Mouse (Mus musculus) olfactory bulb, adult 2 months (tissue): ENCODE measurements around the gene Gm49661. TPM values are rescaled to one million over a fixed set of nuclear protein-coding genes. Genes with fewer than 3 reads are reported as not detected.
A peak's percentile ranks its signal among the peaks of the same experiment; 100 is the strongest.

Experiments used
- H3K27ac ChIP-seq: fragments of 200-500 bp; 2 replicates; pipeline ENCODE4 v1.5.1; 2012; ENCODE audit warnings: low read depth, low read length; ENCODE audit not compliant: insufficient read depth
- H3K4me1 ChIP-seq: fragments of 200-500 bp; 2 replicates; pipeline ENCODE4 v1.6.1; 2012; ENCODE audit warnings: low read length; ENCODE audit not compliant: control insufficient read depth, insufficient read depth
- H3K4me3 ChIP-seq: fragments of 200-500 bp; 2 replicates; pipeline ENCODE4 v1.5.1; 2012; ENCODE audit warnings: mild to moderate bottlenecking, low read depth, low read length, moderate library complexity; ENCODE audit not compliant: insufficient read depth
- CTCF ChIP-seq: fragments of 200-500 bp; IDR thresholded peaks from 2 replicates; pipeline ENCODE4 v1.5.1; 2012; ENCODE audit warnings: low read depth, mild to moderate bottlenecking, low read length, moderate library complexity; ENCODE audit not compliant: insufficient read depth
- POLR2A ChIP-seq: fragments of 200-500 bp; IDR thresholded peaks from 2 replicates; pipeline ENCODE4 v1.6.1; 2012; ENCODE audit warnings: mild to moderate bottlenecking, low read depth, low read length, moderate library complexity; ENCODE audit not compliant: insufficient read depth
- WGBS: fragments of 180-500 bp; shearing (Covaris S2); methylation state at CpG from one replicate; pipeline ENCODE4 v1.1.7; 2018; 5-methylcytosine and 5-hydroxymethylcytosine counted together
- polyA plus RNA-seq: library from polyadenylated mRNA; stranded (reverse); fragments of >200 nt; gene quantifications from 2 replicates; pipeline ENCODE4 v1.2.4, GENCODE M21; 2012; ENCODE audit warnings: low replicate concordance; ENCODE audit not compliant: missing spikeins, insufficient read depth, insufficient read length

Gene Gm49661
- polyA plus RNA-seq, 1 experiment: not detected

GRCm38 (mm10) chr8:84973079-84973478 lies 3.8 kb upstream of the Gm49661 start:
- WGBS: 94% methylated on average over 1 of the region's 1 CpGs

GRCm38 (mm10) chr8:84970913-84971312 lies 1.7 kb upstream of the Gm49661 start:
- no peak for TF ChIP-seq CTCF
- TF ChIP-seq POLR2A: no peak
- H3K4me3 ChIP-seq: no peak overlapping the region
- H3K4me1 ChIP-seq: peaks cover 10% of the 10 kb centered on the region
- no peak overlapping the region for H3K27ac ChIP-seq
- 32% methylated on average over 5 of the region's 5 CpGs for WGBS

More at GRCm38 (mm10) chr8:84973079-84973478, 3.8 kb upstream of the Gm49661 start:
- H3K27ac ChIP-seq: no peak overlapping the region
- H3K4me1 ChIP-seq: peaks cover 17% of the 10 kb centered on the region
- no peak overlapping the region for H3K4me3 ChIP-seq
- TF ChIP-seq POLR2A (no peak), CTCF (no peak)

- H3K27ac ChIP-seq: peak overlapping the region; percentile 71
- H3K4me1 ChIP-seq: peaks cover 11% of the 10 kb centered on the region
- no peak for TF ChIP-seq POLR2A
- TF ChIP-seq CTCF: no peak
- H3K4me3 ChIP-seq: peak overlapping the region; percentile 63
- under 1% methylated on average over 21 of the region's 21 CpGs for WGBS
Measured at GRCm38 (mm10) chr8:84970135-84970790, 1.0 kb upstream of the Gm49661 start.

GRCm38 (mm10) chr8:84968650-84969049 lies 583 bp downstream of the Gm49661 start:
- TF ChIP-seq POLR2A (no peak), CTCF (no peak)
- H3K4me1 ChIP-seq: peaks cover 14% of the 10 kb centered on the region
- peak overlapping the region; percentile 63; the same call in 1 of the 2 replicates for H3K4me3 ChIP-seq
- no peak overlapping the region for H3K27ac ChIP-seq
- WGBS: 6% methylated on average over 2 of the region's 2 CpGs

GRCm38 (mm10) chr8:84967532-84968304 lies 1.5 kb downstream of the Gm49661 start:
- H3K27ac ChIP-seq: no peak overlapping the region
- 88% methylated on average over 13 of the region's 13 CpGs for WGBS
- H3K4me3 ChIP-seq: no peak overlapping the region
- no peak for TF ChIP-seq CTCF
- no peak for TF ChIP-seq POLR2A
- H3K4me1 ChIP-seq: peaks cover 14% of the 10 kb centered on the region

- Histone ChIP-seq H3K4me3 (no peak overlapping the region), H3K27ac (no peak overlapping the region), H3K4me1 (peaks cover 14% of the 10 kb centered on the region)
- TF ChIP-seq POLR2A (no peak), CTCF (no peak)
- WGBS: 71% methylated on average over 3 of the region's 3 CpGs
Measured at GRCm38 (mm10) chr8:84966603-84967002, 2.6 kb downstream of the Gm49661 start.

- WGBS: under 1% methylated on average over 41 of the region's 41 CpGs
- Histone ChIP-seq H3K4me3 (peak overlapping the region; percentile 72), H3K4me1 (peaks cover 8% of the 10 kb centered on the region), H3K27ac (no peak overlapping the region)
- TF ChIP-seq CTCF (no peak), POLR2A (0 out of 2 replicates have a peak, but pooled peaks have one; percentile 35)
Measured at GRCm38 (mm10) chr8:84965731-84966291, 3.4 kb downstream of the Gm49661 start.

- 86% methylated on average over 4 of the region's 4 CpGs for WGBS
- H3K27ac ChIP-seq: no peak overlapping the region
- H3K4me1 ChIP-seq: peaks cover 5% of the 10 kb centered on the region
- TF ChIP-seq CTCF (no peak), POLR2A (no peak)
- no peak overlapping the region for H3K4me3 ChIP-seq
Measured at GRCm38 (mm10) chr8:84963952-84964351, 5.3 kb downstream of the Gm49661 start.

GRCm38 (mm10) chr8:84959811-84960210 lies 9.4 kb downstream of the Gm49661 start:
- TF ChIP-seq CTCF: no peak
- TF ChIP-seq POLR2A: no peak
- no peaks in the 10 kb centered on the region for H3K4me1 ChIP-seq
- no peak overlapping the region for H3K4me3 ChIP-seq
- WGBS: 89% methylated on average over 7 of the region's 7 CpGs
- no peak overlapping the region for H3K27ac ChIP-seq
